Mouse (Mus musculus) stomach, embryonic 14.5 days (tissue): ENCODE results near the gene Agpat1. TPM values are rescaled to one million over a fixed set of nuclear protein-coding genes. Genes with fewer than 3 reads are reported as not detected.

Source experiments
- ATAC-seq: fragments of 200-750 bp; cut with Nextera tagmentation; 2 replicates; pipeline ENCODE4 v1.8.0; 2017; ENCODE audit warnings: low read depth, moderate TSS enrichment; ENCODE audit not compliant: insufficient number of reproducible peaks, insufficient read depth, low FRiP score
- H3K27ac ChIP-seq: fragments of 300-500 bp; sonication (generic); 2 replicates; pipeline ENCODE4 v1.5.1; 2014; ENCODE audit warnings: mild to moderate bottlenecking, low read length, moderate library complexity, mixed read lengths
- H3K27me3 ChIP-seq: fragments of 300-500 bp; sonication (generic); 2 replicates; pipeline ENCODE4 v1.6.1; 2014; ENCODE audit warnings: low read length, control low read depth, mixed read lengths; ENCODE audit not compliant: control insufficient read depth, insufficient read depth
- H3K36me3 ChIP-seq: fragments of 300-500 bp; sonication (generic); 2 replicates; pipeline ENCODE4 v1.6.1; 2014; ENCODE audit warnings: mild to moderate bottlenecking, control low read depth, low read length, moderate library complexity, mixed read lengths; ENCODE audit not compliant: control insufficient read depth, insufficient read depth
- H3K4me1 ChIP-seq: fragments of 300-500 bp; sonication (generic); 2 replicates; pipeline ENCODE4 v1.6.1; 2014; ENCODE audit warnings: low read length, control low read depth, mixed read lengths; ENCODE audit not compliant: control insufficient read depth, insufficient read depth
- H3K4me2 ChIP-seq: fragments of 300-500 bp; sonication (generic); replicated peaks from 2 replicates; pipeline ENCODE4 v1.6.1; 2014; ENCODE audit warnings: low read depth, low read length, control low read depth
- H3K4me3 ChIP-seq: fragments of 300-500 bp; sonication (generic); 2 replicates; pipeline ENCODE4 v1.5.1; 2014; ENCODE audit warnings: low read depth, low read length, control low read depth
- H3K9ac ChIP-seq: fragments of 300-500 bp; sonication (generic); replicated peaks from 2 replicates; pipeline ENCODE4 v1.6.1; 2014; ENCODE audit warnings: low read depth, mild to moderate bottlenecking, control low read depth, low read length, moderate library complexity, mixed read lengths
- H3K9me3 ChIP-seq: fragments of 300-500 bp; sonication (generic); 2 replicates; pipeline ENCODE4 v1.6.1; 2016; ENCODE audit warnings: low read depth, low read length, control low read depth; ENCODE audit not compliant: control insufficient read depth
- WGBS: fragments of 180-500 bp; shearing (Covaris S2); extraction: QIAGEN DNeasy Blood & Tissue Kit; methylation state at CpG from one replicate; pipeline ENCODE4 v1.1.7; 2014; 5-methylcytosine and 5-hydroxymethylcytosine counted together
- polyA plus RNA-seq: library from polyadenylated mRNA; unstranded; fragments of >200 nt; fragmentation: Nextera tagmentation; extraction: Ambion mirVana; gene quantifications from 2 replicates; pipeline ENCODE4 v1.2.1, GENCODE M21; 2014

Agpat1 gene
- polyA plus RNA-seq, 1 experiment from 2014 or later = 53.1 TPM

DNA sequence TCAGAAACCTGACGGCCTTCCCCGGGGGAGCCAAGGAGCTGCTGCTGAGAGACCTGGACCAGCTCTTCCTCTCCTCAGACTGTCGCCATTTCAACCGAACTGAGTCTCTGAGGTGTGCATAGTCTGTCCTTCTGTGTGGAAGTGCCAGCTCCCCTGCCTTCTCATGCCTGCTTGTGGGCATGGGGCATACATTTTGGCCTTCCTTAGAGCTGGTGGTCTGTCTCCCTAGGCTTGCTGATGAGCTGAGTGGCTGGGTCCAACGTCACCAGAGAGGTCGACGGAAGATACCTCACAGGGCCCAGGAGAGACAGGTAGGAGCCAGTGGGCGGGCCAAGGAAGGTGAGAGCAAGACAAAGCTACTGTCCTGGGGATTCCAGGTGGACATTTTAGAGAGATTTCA lies 48.9 kb downstream of the Agpat1 start:
- H3K4me3 ChIP-seq = no peak overlapping the region
- no peak for ATAC-seq
- no peaks in the 10 kb centered on the region for H3K27me3 ChIP-seq
- no peak overlapping the region for H3K27ac ChIP-seq
- 89% methylated on average over 8 of the region's 8 CpGs for WGBS
- peaks cover 23% of the 10 kb centered on the region for H3K4me1 ChIP-seq
- no peak overlapping the region for H3K9ac ChIP-seq
- no peak overlapping the region for H3K4me2 ChIP-seq
- H3K36me3 ChIP-seq = peaks cover 45% of the 10 kb centered on the region
- H3K9me3 ChIP-seq = no peaks in the 10 kb centered on the region

DNA sequence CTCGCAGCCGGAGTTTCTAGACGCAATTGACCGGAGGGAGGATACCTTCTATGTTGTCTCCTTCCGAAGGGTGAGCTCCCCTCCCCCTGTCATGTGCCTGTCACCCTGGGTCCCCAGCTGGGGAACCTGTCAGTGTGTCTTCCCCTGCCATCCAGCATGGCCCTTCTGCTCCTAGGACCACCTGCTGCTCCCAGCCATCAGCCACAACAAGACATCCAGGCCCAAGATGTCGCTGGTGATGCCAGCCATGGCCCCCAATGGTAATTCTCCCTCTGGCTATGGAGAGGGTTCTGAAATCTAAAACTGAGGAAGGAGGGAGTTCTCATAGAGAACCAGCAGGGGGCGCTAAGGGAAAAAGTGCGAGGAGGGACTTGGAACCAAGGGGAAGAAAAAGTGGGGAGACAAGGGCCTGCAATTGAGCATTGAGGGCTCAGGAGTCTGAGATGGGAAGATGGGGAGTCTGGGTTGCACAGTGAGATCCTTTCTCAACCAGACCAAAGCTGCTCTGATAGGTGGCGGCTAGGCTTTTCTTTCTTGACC lies 49.8 kb downstream of the Agpat1 start:
- Histone ChIP-seq H3K9me3 (no peaks in the 10 kb centered on the region), H3K4me1 (peaks cover 20% of the 10 kb centered on the region), H3K4me3 (no peak overlapping the region), H3K4me2 (no peak overlapping the region), H3K9ac (no peak overlapping the region), H3K27ac (no peak overlapping the region), H3K27me3 (no peaks in the 10 kb centered on the region), H3K36me3 (peaks cover 45% of the 10 kb centered on the region)
- WGBS = 64% methylated on average over 9 of the region's 9 CpGs
- ATAC-seq = no peak

DNA sequence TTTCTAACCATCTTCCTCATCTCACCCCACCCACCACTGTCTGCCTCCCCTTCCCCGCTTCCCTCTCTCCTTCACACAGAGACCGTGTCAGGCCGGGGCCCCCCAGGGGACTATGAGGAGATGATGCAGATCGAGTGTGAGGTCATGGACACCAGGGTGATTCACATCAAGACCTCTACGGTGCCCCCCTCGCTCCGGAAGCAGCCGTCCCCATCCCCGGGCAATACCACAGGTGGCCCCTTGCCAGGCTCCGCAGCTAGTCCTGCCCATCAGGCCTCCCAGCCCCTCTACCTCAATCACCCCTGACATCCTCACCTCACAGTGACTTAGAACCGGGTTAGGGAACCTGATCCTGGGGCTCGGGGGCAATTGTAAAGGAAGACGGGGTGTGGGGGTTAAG lies 50.3 kb downstream of the Agpat1 start:
- 94% methylated on average over 13 of the region's 13 CpGs for WGBS
- no peak overlapping the region for H3K27ac ChIP-seq
- H3K4me2 ChIP-seq = no peak overlapping the region
- H3K4me1 ChIP-seq = peaks cover 20% of the 10 kb centered on the region
- no peaks in the 10 kb centered on the region for H3K9me3 ChIP-seq
- no peak overlapping the region for H3K4me3 ChIP-seq
- ATAC-seq = no peak
- H3K27me3 ChIP-seq = no peaks in the 10 kb centered on the region
- H3K36me3 ChIP-seq = peaks cover 44% of the 10 kb centered on the region
- no peak overlapping the region for H3K9ac ChIP-seq

DNA sequence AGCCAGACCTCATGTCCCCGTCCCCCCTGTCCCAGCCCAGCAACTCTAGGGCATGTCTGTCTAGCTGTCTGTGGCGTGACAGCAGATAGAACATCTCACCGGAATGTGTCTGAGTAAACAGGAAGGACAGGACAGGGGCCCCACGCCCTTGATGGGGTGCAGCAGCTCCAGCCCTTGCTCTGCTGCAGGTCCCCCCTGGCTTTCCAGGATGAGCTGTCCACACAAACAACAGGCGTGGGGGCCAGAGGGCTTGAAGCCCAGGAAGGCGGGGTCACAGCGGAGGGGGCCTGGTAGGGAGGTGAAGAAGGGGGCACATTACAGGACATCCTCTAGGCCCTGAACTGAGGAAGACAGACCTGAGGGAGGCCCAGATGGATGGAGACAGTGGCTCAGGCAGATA lies 51.1 kb downstream of the Agpat1 start:
- H3K36me3 ChIP-seq = peaks cover 38% of the 10 kb centered on the region
- WGBS = 59% methylated on average over 7 of the region's 7 CpGs

DNA sequence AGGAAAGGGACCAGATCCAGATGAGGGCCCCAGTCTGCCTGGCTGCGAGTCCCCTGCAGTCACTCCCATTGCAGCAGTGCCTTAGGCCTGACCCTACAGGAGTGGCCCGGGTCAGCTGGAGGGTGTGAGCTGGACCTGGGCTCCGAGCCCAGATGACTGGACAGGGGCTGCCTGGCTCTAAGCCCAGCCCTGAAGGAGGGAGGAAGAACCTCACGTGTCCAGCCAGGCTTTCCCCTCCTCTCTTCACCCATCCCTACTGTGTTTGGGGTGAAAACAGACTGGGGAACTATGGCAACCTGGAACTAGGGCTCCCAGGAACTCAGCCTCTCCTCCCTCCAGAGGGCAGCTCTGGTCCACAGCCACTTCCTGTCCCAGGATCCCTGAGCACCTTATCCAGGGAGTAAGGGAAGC lies 51.5 kb downstream of the Agpat1 start:
- ATAC-seq = peak; percentile 63; the same call in 1 of the 2 replicates
- H3K4me3 ChIP-seq = no peak overlapping the region
- peak overlapping the region; percentile 58 for H3K27ac ChIP-seq
- H3K36me3 ChIP-seq = peaks cover 34% of the 10 kb centered on the region
- 0 out of 2 replicates have a peak, but pooled peaks cover 2% of the 10 kb centered on the region for H3K27me3 ChIP-seq
- WGBS = 33% methylated on average over 4 of the region's 4 CpGs
- no peaks in the 10 kb centered on the region for H3K9me3 ChIP-seq
- 0 out of 2 replicates have a peak overlapping the region, but pooled peaks have one; percentile 3 for H3K4me2 ChIP-seq
- no peak overlapping the region for H3K9ac ChIP-seq
- H3K4me1 ChIP-seq = peaks cover 24% of the 10 kb centered on the region

More for the DNA sequence above, 51.1 kb downstream of the Agpat1 start:
- peak; percentile 3; the same call in 1 of the 2 replicates for ATAC-seq
- Histone ChIP-seq H3K4me1 (peaks cover 20% of the 10 kb centered on the region), H3K4me3 (no peak overlapping the region), H3K9me3 (no peaks in the 10 kb centered on the region), H3K27ac (peak overlapping the region; percentile 58; the same call in 1 of the 2 replicates), H3K9ac (no peak overlapping the region), H3K27me3 (no peaks in the 10 kb centered on the region), H3K4me2 (0 out of 2 replicates have a peak overlapping the region, but pooled peaks have one; percentile 3)

DNA sequence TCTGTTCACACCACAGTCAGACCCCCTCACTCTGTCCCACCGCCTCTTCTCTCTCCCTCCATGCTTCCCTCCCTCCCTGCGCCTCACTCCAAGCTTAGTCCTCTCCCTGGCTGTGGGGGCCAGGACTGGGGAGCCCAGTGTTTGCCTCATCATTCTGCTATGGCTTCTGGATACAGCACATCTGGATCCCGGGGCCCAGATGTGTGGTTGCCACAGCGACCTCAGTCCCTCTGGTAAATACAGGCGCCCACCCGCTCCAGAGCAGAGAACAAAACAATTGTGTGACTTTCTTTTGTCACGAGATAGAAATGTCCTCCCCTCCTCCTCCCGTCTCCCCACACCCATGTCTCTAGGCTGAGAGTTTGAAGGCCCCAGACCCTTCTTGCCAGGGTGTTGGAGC lies 52.6 kb downstream of the Agpat1 start:
- Histone ChIP-seq H3K4me3 (no peak overlapping the region), H3K36me3 (peaks cover 23% of the 10 kb centered on the region), H3K27ac (peak overlapping the region; percentile 58; the same call in 1 of the 2 replicates), H3K4me1 (peaks cover 34% of the 10 kb centered on the region), H3K9me3 (no peaks in the 10 kb centered on the region), H3K27me3 (0 out of 2 replicates have a peak, but pooled peaks cover 2% of the 10 kb centered on the region), H3K9ac (no peak overlapping the region), H3K4me2 (no peak overlapping the region)
- no peak for ATAC-seq
- 46% methylated on average over 8 of the region's 8 CpGs for WGBS

DNA sequence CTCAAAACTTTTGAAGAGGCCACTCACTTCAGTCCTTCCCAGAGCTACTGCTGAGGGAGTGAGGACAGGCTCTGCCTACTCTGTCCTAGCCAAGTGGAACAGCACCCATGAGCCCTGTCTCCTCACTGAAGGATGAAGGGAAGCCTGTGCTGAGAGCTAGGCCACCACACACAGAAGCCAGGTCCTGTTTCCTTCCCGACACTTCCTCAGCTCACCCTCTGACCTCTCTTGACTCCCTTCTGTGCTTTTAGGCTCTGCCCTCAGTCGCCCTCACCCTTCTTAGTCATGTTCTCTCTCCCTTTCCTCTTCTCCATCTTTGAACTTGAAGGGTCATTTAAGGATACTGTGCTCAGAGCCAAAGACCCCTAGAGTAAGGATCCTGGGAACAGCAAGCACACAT lies 53.2 kb downstream of the Agpat1 start:
- 29% methylated on average over 2 of the region's 2 CpGs for WGBS
- Histone ChIP-seq H3K36me3 (peaks cover 18% of the 10 kb centered on the region), H3K4me3 (no peak overlapping the region), H3K4me1 (peaks cover 34% of the 10 kb centered on the region), H3K9ac (no peak overlapping the region), H3K27ac (no peak overlapping the region), H3K4me2 (no peak overlapping the region), H3K27me3 (0 out of 2 replicates have a peak, but pooled peaks cover 2% of the 10 kb centered on the region), H3K9me3 (no peaks in the 10 kb centered on the region)
- ATAC-seq = no peak

DNA sequence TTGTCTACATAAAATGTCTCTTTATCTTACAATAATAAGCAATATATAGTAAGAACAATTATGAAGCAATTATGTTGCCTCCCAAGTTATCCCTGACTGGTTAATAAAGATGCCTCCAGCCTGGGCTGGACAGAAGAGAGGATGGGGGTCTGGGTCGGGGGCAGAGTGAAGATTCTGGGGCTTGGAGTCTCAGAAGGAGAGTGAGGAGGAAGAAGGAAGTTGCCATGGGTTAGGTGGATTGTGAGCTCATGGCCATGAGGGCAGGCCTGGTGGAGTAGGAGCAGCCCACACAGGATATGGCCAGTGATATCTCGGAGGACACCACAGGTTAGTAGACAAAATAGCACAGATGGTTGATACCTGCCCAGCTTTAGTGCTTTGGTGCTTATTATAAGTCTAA lies 54.1 kb downstream of the Agpat1 start:
- no peak overlapping the region for H3K4me3 ChIP-seq
- no peak for ATAC-seq
- H3K4me2 ChIP-seq = no peak overlapping the region
- no peak overlapping the region for H3K9ac ChIP-seq
- peaks cover 34% of the 10 kb centered on the region for H3K4me1 ChIP-seq
- WGBS = 79% methylated on average over 2 of the region's 2 CpGs
- no peak overlapping the region for H3K27ac ChIP-seq
- peaks cover 9% of the 10 kb centered on the region for H3K36me3 ChIP-seq
- H3K9me3 ChIP-seq = no peaks in the 10 kb centered on the region
- 0 out of 2 replicates have a peak, but pooled peaks cover 2% of the 10 kb centered on the region for H3K27me3 ChIP-seq

DNA sequence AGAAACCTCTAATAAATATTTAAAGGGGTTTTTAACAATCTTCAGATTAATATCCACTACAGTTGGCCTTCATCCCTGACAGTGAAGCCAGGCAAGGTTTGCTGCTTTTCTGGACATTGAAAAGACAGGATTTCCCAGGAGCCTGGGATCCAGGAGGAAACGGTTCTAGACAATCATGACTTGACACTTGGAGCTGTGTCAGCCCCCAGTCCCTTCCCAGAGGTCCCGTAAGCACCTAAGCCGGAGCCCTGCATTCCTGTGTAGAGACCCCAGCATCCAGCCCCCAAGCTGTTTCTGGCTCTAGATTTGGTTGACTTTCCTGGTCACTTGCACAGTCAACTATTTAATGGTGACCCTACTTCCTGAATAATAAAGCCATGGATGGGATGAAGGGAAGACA lies 54.5 kb downstream of the Agpat1 start:
- WGBS = 77% methylated on average over 3 of the region's 3 CpGs
- ATAC-seq = no peak

More for the DNA sequence above, 54.5 kb downstream of the Agpat1 start:
- Histone ChIP-seq H3K36me3 (peaks cover 4% of the 10 kb centered on the region; the same call in 1 of the 2 replicates), H3K4me3 (no peak overlapping the region), H3K9me3 (no peaks in the 10 kb centered on the region), H3K4me2 (no peak overlapping the region), H3K27ac (no peak overlapping the region), H3K9ac (no peak overlapping the region), H3K4me1 (peaks cover 34% of the 10 kb centered on the region), H3K27me3 (0 out of 2 replicates have a peak, but pooled peaks cover 2% of the 10 kb centered on the region)
